Mouse (Mus musculus): ENCODE results near the gene Fdxacb1. TPM values are rescaled to one million over a fixed set of nuclear protein-coding genes. Genes with fewer than 3 reads are reported as not detected.

Gene Fdxacb1
- polyA plus RNA-seq, 1 experiment from 2014 or later, result 7.9 TPM

DNA sequence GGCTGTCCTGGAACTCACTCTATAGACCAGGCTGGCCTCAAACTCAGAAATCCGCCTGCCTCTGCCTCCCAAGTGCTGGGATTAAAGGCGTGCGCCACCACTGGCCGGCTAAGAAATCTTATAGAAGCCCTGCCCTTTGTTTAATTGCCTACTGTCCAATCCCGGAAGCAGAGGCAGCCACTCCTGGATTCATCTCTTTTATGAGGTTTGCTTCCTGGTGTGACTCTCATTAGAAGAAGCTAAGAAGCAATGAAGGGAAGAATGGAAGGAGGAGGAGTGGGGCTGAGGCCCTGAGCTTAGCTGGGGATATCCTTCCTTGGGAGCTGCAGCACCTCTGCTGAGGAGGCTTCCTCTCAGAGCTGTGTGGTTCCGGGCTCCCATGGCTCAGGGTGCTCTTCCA is 53.6 kb downstream of the Fdxacb1 start:
- WGBS, result 90% methylated on average over 5 of the region's 6 CpGs
- Histone ChIP-seq H3K9ac (ENCODE audit: low read depth, low read length) (no peak overlapping the region), H3K36me3 (ENCODE audit: insufficient read depth, low read length) (0 out of 2 replicates have a peak, but pooled peaks cover 7% of the 10 kb centered on the region), H3K4me2 (ENCODE audit: low read length) (no peak overlapping the region), H3K4me3 (replicated peaks; ENCODE audit: low read depth, low read length) (no peak overlapping the region), H3K27me3 (ENCODE audit: insufficient read depth, low read length) (no peaks in the 10 kb centered on the region), H3K27ac (no peak overlapping the region), H3K9me3 (replicated peaks; ENCODE audit: low read length) (no peaks in the 10 kb centered on the region), H3K4me1 (replicated peaks; ENCODE audit: insufficient read depth, low read length) (no peaks in the 10 kb centered on the region)
- no peak for DNase-seq (ENCODE audit: low spot score)
- ATAC-seq (replicated peaks; ENCODE audit: low FRiP score, low read depth), result no peak
- no peak for TF ChIP-seq CTCF (IDR thresholded peaks at IDR 0.05; ENCODE audit: low read depth)

DNA sequence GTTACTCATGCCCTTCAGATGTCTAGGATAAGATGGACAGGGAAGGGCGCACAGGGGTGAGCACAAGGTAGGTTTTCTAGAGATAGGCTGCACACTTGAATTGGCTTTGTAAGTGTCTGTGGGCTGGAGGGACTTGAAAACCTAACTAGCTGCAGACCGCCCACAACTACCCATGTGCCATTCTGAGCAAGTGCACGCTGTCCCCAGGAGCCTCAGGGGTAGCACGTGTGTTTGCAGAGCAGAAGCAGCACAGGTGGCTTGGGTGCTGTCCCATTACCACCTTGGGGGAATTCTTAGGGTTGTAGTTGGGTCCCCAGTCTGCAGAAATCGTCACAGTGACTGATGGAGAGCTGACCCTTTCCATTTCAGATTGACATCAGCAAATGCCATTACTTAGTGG is 54.2 kb downstream of the Fdxacb1 start:
- DNase-seq (ENCODE audit: low spot score), result no peak
- 98% methylated on average over 5 of the region's 5 CpGs for WGBS
- TF ChIP-seq CTCF (IDR thresholded peaks at IDR 0.05; ENCODE audit: low read depth), result no peak
- no peak for ATAC-seq (replicated peaks; ENCODE audit: low FRiP score, low read depth)
- H3K9me3 ChIP-seq (replicated peaks; ENCODE audit: low read length), result no peaks in the 10 kb centered on the region
- no peak overlapping the region for H3K4me3 ChIP-seq (replicated peaks; ENCODE audit: low read depth, low read length)
- no peak overlapping the region for H3K4me2 ChIP-seq (ENCODE audit: low read length)
- no peaks in the 10 kb centered on the region for H3K27me3 ChIP-seq (ENCODE audit: insufficient read depth, low read length)
- no peaks in the 10 kb centered on the region for H3K4me1 ChIP-seq (replicated peaks; ENCODE audit: insufficient read depth, low read length)
- no peak overlapping the region for H3K9ac ChIP-seq (ENCODE audit: low read depth, low read length)
- H3K27ac ChIP-seq, result no peak overlapping the region
- H3K36me3 ChIP-seq (ENCODE audit: insufficient read depth, low read length), result 0 out of 2 replicates have a peak, but pooled peaks cover 7% of the 10 kb centered on the region

Other genes with a start within 250 kb of the Fdxacb1 start
- 133 and 139 TPM in 2 replicates for gene Pts, start 239.5 kb upstream of the Fdxacb1 start, polyA plus RNA-seq (2015; fragmentation: Nextera tagmentation; extraction: Ambion mirVana)
- gene Il18, start 213.4 kb upstream of the Fdxacb1 start, polyA plus RNA-seq (2015; fragmentation: Nextera tagmentation; extraction: Ambion mirVana), result 3.7 and 5.2 TPM in 2 replicates
- gene Bco2, start 213.1 kb upstream of the Fdxacb1 start, polyA plus RNA-seq (2015; fragmentation: Nextera tagmentation; extraction: Ambion mirVana), result 0.17 and 0.27 TPM in 2 replicates
- not detected in 2 replicates for gene Tex12, start 206.9 kb upstream of the Fdxacb1 start, polyA plus RNA-seq (2015; fragmentation: Nextera tagmentation; extraction: Ambion mirVana)
- gene Sdhd, start 164.4 kb upstream of the Fdxacb1 start, polyA plus RNA-seq (2015; fragmentation: Nextera tagmentation; extraction: Ambion mirVana), result 599 and 602 TPM in 2 replicates
- gene Timm8b, start 164.3 kb upstream of the Fdxacb1 start, polyA plus RNA-seq (2015; fragmentation: Nextera tagmentation; extraction: Ambion mirVana), result 406 and 483 TPM in 2 replicates
- 5.7 and 7.1 TPM in 2 replicates for gene Pih1d2, start 150.9 kb upstream of the Fdxacb1 start, polyA plus RNA-seq (2015; fragmentation: Nextera tagmentation; extraction: Ambion mirVana)
- 25.7 and 26.0 TPM in 2 replicates for gene Nkapd1, start 150.8 kb upstream of the Fdxacb1 start, polyA plus RNA-seq (2015; fragmentation: Nextera tagmentation; extraction: Ambion mirVana)
- gene Dlat, start 108.5 kb upstream of the Fdxacb1 start, polyA plus RNA-seq (2015; fragmentation: Nextera tagmentation; extraction: Ambion mirVana), result 84.6 and 86.5 TPM in 2 replicates
- gene Dixdc1, start 28.7 kb upstream of the Fdxacb1 start, polyA plus RNA-seq (2015; fragmentation: Nextera tagmentation; extraction: Ambion mirVana), result 7.3 and 7.5 TPM in 2 replicates
- gene 2310030G06Rik, start 21.7 kb upstream of the Fdxacb1 start, polyA plus RNA-seq (2015; fragmentation: Nextera tagmentation; extraction: Ambion mirVana), result 26.8 and 27.1 TPM in 2 replicates
- gene Cryab, start 16.9 kb upstream of the Fdxacb1 start, polyA plus RNA-seq (2015; fragmentation: Nextera tagmentation; extraction: Ambion mirVana), result 198 and 233 TPM in 2 replicates
- gene Hspb2, start 15.9 kb upstream of the Fdxacb1 start, polyA plus RNA-seq (2015; fragmentation: Nextera tagmentation; extraction: Ambion mirVana), result 5.5 and 7.4 TPM in 2 replicates
- gene Alg9, start 6.8 kb downstream of the Fdxacb1 start, polyA plus RNA-seq (2015; fragmentation: Nextera tagmentation; extraction: Ambion mirVana), result 24.8 and 28.9 TPM in 2 replicates
- gene 1110032A03Rik, start 7.3 kb downstream of the Fdxacb1 start, polyA plus RNA-seq (2015; fragmentation: Nextera tagmentation; extraction: Ambion mirVana), result 56.6 and 62.9 TPM in 2 replicates
- 36.6 and 43.6 TPM in 2 replicates for gene Ppp2r1b, start 77.1 kb downstream of the Fdxacb1 start, polyA plus RNA-seq (2015; fragmentation: Nextera tagmentation; extraction: Ambion mirVana)
- 11.8 and 12.5 TPM in 2 replicates for gene Sik2, start 240.8 kb downstream of the Fdxacb1 start, polyA plus RNA-seq (2015; fragmentation: Nextera tagmentation; extraction: Ambion mirVana)